Mouse (Mus musculus) MEL-GATA-1-ER (cell line): ENCODE results near the gene Nckipsd.
A peak's percentile ranks its signal among the peaks of the same experiment; 100 is the strongest.

Source experiments
- DNase-seq: peaks from one replicate; pipeline ENCODE4 v3.0.0-alpha.2; 2012; ENCODE audit warnings: low read depth; ENCODE audit errors: extremely low read depth

Gene Nckipsd

DNA sequence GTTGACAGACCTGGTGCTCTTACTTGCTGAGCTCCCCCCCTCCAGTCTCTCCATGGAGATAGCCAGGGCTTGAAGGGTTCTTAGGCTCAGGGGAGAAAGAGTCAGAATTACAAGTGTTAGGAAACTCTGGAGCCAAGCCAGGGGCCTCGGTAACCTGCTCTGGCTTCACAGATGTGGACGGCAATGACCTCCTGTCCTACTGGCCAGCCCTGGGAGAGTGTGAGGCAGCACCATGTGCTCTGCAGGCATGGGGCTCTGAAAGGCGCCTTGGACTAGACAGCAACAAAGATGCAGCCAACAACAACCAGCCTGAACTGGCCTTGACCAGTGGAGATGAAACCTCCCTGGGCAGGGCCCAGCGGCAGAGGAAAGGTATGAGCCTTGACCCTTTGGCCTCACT lies 39.2 kb downstream of the Nckipsd start:
- no peak for DNase-seq

- DNase-seq, result no peak
Observed at GRCm38 (mm10) chr9:108848419-108848818, 40.3 kb downstream of the Nckipsd start.

DNA sequence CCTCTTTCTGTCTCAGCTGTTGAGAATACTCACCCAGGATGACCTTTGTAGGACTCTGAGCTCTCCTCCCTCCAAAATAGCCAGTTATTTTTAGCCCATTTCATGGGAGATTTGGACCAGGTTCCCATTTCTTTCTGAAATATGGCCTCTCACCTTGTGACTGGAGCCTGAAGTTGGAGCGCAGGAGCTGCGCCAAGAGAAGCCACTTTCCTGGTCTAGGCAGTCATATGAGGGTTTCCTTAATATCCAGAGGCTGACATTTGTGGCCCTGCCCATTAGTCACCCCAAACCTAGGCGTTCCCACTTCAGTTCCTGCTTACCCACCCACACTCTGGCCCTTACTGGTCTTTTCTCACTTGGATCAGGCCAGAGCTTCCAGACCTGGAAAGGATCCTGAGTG lies 44.8 kb downstream of the Nckipsd start, which contains the start of gene Slc26a6:
Slc26a6 (plus strand) TSS at position 308 of the 400 bp plus-strand sequence.
- no peak for DNase-seq

- peak; percentile 93 for DNase-seq
Observed at GRCm38 (mm10) chr9:108853635-108854240, 45.6 kb downstream of the Nckipsd start.

GRCm38 (mm10) chr9:108854241-108854696 lies 46.1 kb downstream of the Nckipsd start:
- DNase-seq, result peak; percentile 83

- no peak for DNase-seq
Observed at GRCm38 (mm10) chr9:108855335-108855734, 47.2 kb downstream of the Nckipsd start.

DNA sequence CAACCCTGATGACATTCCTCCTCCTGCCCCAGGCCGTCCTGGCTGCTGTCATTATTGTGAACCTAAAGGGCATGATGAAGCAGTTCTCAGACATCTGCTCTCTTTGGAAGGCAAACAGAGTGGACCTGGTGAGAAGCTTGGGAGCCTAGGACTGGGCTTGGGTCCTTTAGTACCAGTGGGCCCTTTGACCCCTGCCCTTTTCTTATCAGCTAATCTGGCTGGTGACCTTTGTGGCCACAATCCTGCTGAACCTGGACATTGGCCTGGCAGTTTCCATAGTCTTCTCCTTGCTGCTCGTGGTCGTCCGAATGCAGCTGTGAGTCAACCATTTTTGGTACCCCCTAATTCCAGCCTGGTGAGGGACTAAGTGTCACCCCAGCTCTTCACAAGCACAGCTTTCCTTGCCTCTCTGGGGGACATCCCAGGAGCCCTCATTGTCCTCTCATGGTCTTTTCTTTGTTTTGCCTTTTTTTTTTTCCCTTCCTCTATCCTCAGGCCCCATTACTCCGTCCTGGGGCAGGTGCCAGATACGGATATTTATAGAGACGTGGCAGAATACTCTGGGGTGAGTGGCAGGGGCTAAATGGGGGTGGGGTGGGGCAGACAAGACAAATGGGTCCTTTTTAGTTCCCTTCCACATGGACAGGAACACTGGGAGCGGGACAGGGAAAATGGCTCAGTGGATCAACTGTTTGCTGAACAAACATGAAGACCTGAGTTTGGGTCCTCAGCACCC lies 50.8 kb downstream of the Nckipsd start:
- DNase-seq, result no peak
